Mouse (Mus musculus) liver, embryonic 12.5 days (tissue): ENCODE measurements around the gene Ksr1. TPM values are rescaled to one million over a fixed set of nuclear protein-coding genes. Genes with fewer than 3 reads are reported as not detected.

Experiments used
- ATAC-seq: fragments of 200-750 bp; cut with Nextera tagmentation; 2 replicates; pipeline ENCODE4 v1.8.0; 2017; ENCODE audit warnings: moderate number of reproducible peaks, mild to moderate bottlenecking, moderate library complexity
- H3K27ac ChIP-seq: fragments of 300-500 bp; sonication (generic); 2 replicates; pipeline ENCODE4 v1.5.1; 2016; ENCODE audit warnings: mild to moderate bottlenecking
- H3K27me3 ChIP-seq: fragments of 300-500 bp; sonication (generic); replicated peaks from 2 replicates; pipeline ENCODE4 v1.6.1; 2016; ENCODE audit warnings: mild to moderate bottlenecking, moderate library complexity
- H3K36me3 ChIP-seq: fragments of 300-500 bp; sonication (generic); 2 replicates; pipeline ENCODE4 v1.6.1; 2016; ENCODE audit warnings: mild to moderate bottlenecking, moderate library complexity
- H3K4me1 ChIP-seq: fragments of 300-500 bp; sonication (generic); 2 replicates; pipeline ENCODE4 v1.6.1; 2016
- H3K4me2 ChIP-seq: fragments of 300-500 bp; sonication (generic); 2 replicates; pipeline ENCODE4 v1.6.1; 2016; ENCODE audit warnings: mild to moderate bottlenecking, moderate library complexity
- H3K4me3 ChIP-seq: fragments of 300-500 bp; sonication (generic); 2 replicates; pipeline ENCODE4 v1.5.1; 2016; ENCODE audit warnings: mild to moderate bottlenecking, moderate library complexity
- H3K9ac ChIP-seq: fragments of 300-500 bp; sonication (generic); 2 replicates; pipeline ENCODE4 v1.6.1; 2016; ENCODE audit warnings: mild to moderate bottlenecking, moderate library complexity
- H3K9me3 ChIP-seq: fragments of 300-500 bp; sonication (generic); replicated peaks from 2 replicates; pipeline ENCODE4 v1.6.1; 2016; ENCODE audit warnings: mild to moderate bottlenecking, moderate library complexity
- WGBS: fragments of 180-500 bp; shearing (Covaris S2); methylation state at CpG from one replicate; pipeline ENCODE4 v1.1.7; 2016; ENCODE audit not compliant: insufficient replicate concordance; 5-methylcytosine and 5-hydroxymethylcytosine counted together
- polyA plus RNA-seq: library from polyadenylated mRNA; unstranded; fragments of >200 nt; fragmentation: Nextera tagmentation; extraction: Ambion mirVana; gene quantifications from 2 replicates; pipeline ENCODE4 v1.2.1, GENCODE M21; 2016

Ksr1 gene
- polyA plus RNA-seq, 1 experiment from 2014 or later, result 3.1 TPM

- Histone ChIP-seq H3K4me2 (no peak overlapping the region), H3K4me1 (peaks cover 66% of the 10 kb centered on the region), H3K27me3 (no peaks in the 10 kb centered on the region), H3K9me3 (no peaks in the 10 kb centered on the region), H3K9ac (no peak overlapping the region), H3K36me3 (no peaks in the 10 kb centered on the region), H3K4me3 (no peak overlapping the region), H3K27ac (no peak overlapping the region)
- no peak for ATAC-seq
- 61% methylated on average over 5 of the region's 5 CpGs for WGBS
Observed at GRCm38 (mm10) chr11:79089027-79089426, 57.2 kb downstream of the Ksr1 start.

GRCm38 (mm10) chr11:79088325-79088724 lies 57.9 kb downstream of the Ksr1 start:
- H3K9me3 ChIP-seq, result no peaks in the 10 kb centered on the region
- H3K27me3 ChIP-seq, result no peaks in the 10 kb centered on the region
- no peak; the same call in 1 of the 2 replicates for ATAC-seq
- no peak overlapping the region for H3K4me3 ChIP-seq
- 19% methylated on average over 9 of the region's 9 CpGs for WGBS
- no peaks in the 10 kb centered on the region for H3K36me3 ChIP-seq
- H3K9ac ChIP-seq, result no peak overlapping the region
- H3K27ac ChIP-seq, result peak overlapping the region; percentile 15; the same call in 1 of the 2 replicates
- peaks cover 71% of the 10 kb centered on the region for H3K4me1 ChIP-seq
- H3K4me2 ChIP-seq, result no peak overlapping the region

- H3K4me1 ChIP-seq, result peaks cover 68% of the 10 kb centered on the region
Observed at GRCm38 (mm10) chr11:79087731-79088311, 58.4 kb downstream of the Ksr1 start.

GRCm38 (mm10) chr11:79086787-79087186 lies 59.4 kb downstream of the Ksr1 start:
- no peak overlapping the region for H3K27ac ChIP-seq
- WGBS, result 80% methylated on average over 12 of the region's 12 CpGs
- H3K4me1 ChIP-seq, result peaks cover 62% of the 10 kb centered on the region
- H3K9me3 ChIP-seq, result no peaks in the 10 kb centered on the region
- no peak overlapping the region for H3K4me2 ChIP-seq
- peaks cover 11% of the 10 kb centered on the region for H3K27me3 ChIP-seq
- no peak for ATAC-seq
- H3K36me3 ChIP-seq, result no peaks in the 10 kb centered on the region
- H3K9ac ChIP-seq, result no peak overlapping the region
- no peak overlapping the region for H3K4me3 ChIP-seq

More at GRCm38 (mm10) chr11:79087731-79088311, 58.4 kb downstream of the Ksr1 start:
- 0 out of 2 replicates have a peak, but pooled peaks cover under 1% of the 10 kb centered on the region for H3K27me3 ChIP-seq
- peak; percentile 48 for ATAC-seq
- H3K27ac ChIP-seq, result 0 out of 2 replicates have a peak overlapping the region, but pooled peaks have one; percentile 15
- H3K9me3 ChIP-seq, result no peaks in the 10 kb centered on the region
- H3K36me3 ChIP-seq, result no peaks in the 10 kb centered on the region
- H3K4me3 ChIP-seq, result no peak overlapping the region
- H3K9ac ChIP-seq, result no peak overlapping the region
- 33% methylated on average over 4 of the region's 4 CpGs for WGBS
- no peak overlapping the region for H3K4me2 ChIP-seq

GRCm38 (mm10) chr11:79085059-79085458 lies 61.1 kb downstream of the Ksr1 start:
- no peak overlapping the region for H3K4me3 ChIP-seq
- no peak overlapping the region for H3K9ac ChIP-seq
- no peak overlapping the region for H3K4me2 ChIP-seq
- WGBS, result 39% methylated on average over 5 of the region's 5 CpGs
- ATAC-seq, result no peak
- H3K36me3 ChIP-seq, result no peaks in the 10 kb centered on the region
- H3K27ac ChIP-seq, result no peak overlapping the region
- H3K27me3 ChIP-seq, result peaks cover 20% of the 10 kb centered on the region
- H3K4me1 ChIP-seq, result peaks cover 71% of the 10 kb centered on the region
- H3K9me3 ChIP-seq, result no peaks in the 10 kb centered on the region

GRCm38 (mm10) chr11:79083018-79083441 lies 63.2 kb downstream of the Ksr1 start:
- 41% methylated on average over 11 of the region's 11 CpGs for WGBS
- H3K27ac ChIP-seq, result peak overlapping the region; percentile 41; the same call in 1 of the 2 replicates
- no peak overlapping the region for H3K4me3 ChIP-seq
- H3K36me3 ChIP-seq, result no peaks in the 10 kb centered on the region
- H3K4me2 ChIP-seq, result no peak overlapping the region
- H3K9ac ChIP-seq, result no peak overlapping the region
- H3K9me3 ChIP-seq, result no peaks in the 10 kb centered on the region
- H3K27me3 ChIP-seq, result peaks cover 20% of the 10 kb centered on the region
- no peak for ATAC-seq
- H3K4me1 ChIP-seq, result peaks cover 51% of the 10 kb centered on the region

- WGBS, result 47% methylated on average over 16 of the region's 16 CpGs
Observed at GRCm38 (mm10) chr11:79080965-79081891, 65.0 kb downstream of the Ksr1 start.

GRCm38 (mm10) chr11:79080081-79080480 lies 66.1 kb downstream of the Ksr1 start:
- H3K27me3 ChIP-seq, result peaks cover 20% of the 10 kb centered on the region
- H3K4me2 ChIP-seq, result no peak overlapping the region
- ATAC-seq, result no peak
- 73% methylated on average over 6 of the region's 6 CpGs for WGBS
- no peak overlapping the region for H3K27ac ChIP-seq
- H3K4me1 ChIP-seq, result peaks cover 47% of the 10 kb centered on the region
- no peak overlapping the region for H3K9ac ChIP-seq
- no peak overlapping the region for H3K4me3 ChIP-seq
- H3K9me3 ChIP-seq, result no peaks in the 10 kb centered on the region
- H3K36me3 ChIP-seq, result no peaks in the 10 kb centered on the region

More at GRCm38 (mm10) chr11:79080965-79081891, 65.0 kb downstream of the Ksr1 start:
- Histone ChIP-seq H3K36me3 (no peaks in the 10 kb centered on the region), H3K4me2 (no peak overlapping the region), H3K9me3 (no peaks in the 10 kb centered on the region), H3K27me3 (peaks cover 20% of the 10 kb centered on the region), H3K4me1 (peaks cover 45% of the 10 kb centered on the region), H3K27ac (no peak overlapping the region), H3K4me3 (no peak overlapping the region), H3K9ac (no peak overlapping the region)
- ATAC-seq, result no peak

- 24% methylated on average over 12 of the region's 12 CpGs for WGBS
- Histone ChIP-seq H3K27me3 (peaks cover 8% of the 10 kb centered on the region), H3K9me3 (no peaks in the 10 kb centered on the region), H3K4me2 (peak overlapping the region; percentile 24), H3K4me3 (no peak overlapping the region), H3K4me1 (peaks cover 66% of the 10 kb centered on the region), H3K27ac (peak overlapping the region; percentile 70), H3K9ac (no peak overlapping the region), H3K36me3 (peaks cover 8% of the 10 kb centered on the region)
- ATAC-seq, result no peak
Observed at GRCm38 (mm10) chr11:79076484-79076883, 69.7 kb downstream of the Ksr1 start.

GRCm38 (mm10) chr11:79075044-79075443 lies 71.2 kb downstream of the Ksr1 start:
- H3K4me2 ChIP-seq, result peak overlapping the region; percentile 6; the same call in 1 of the 2 replicates
- H3K27me3 ChIP-seq, result no peaks in the 10 kb centered on the region
- H3K36me3 ChIP-seq, result peaks cover 8% of the 10 kb centered on the region
- H3K9ac ChIP-seq, result no peak overlapping the region
- WGBS, result 71% methylated on average over 3 of the region's 3 CpGs
- H3K4me1 ChIP-seq, result peaks cover 73% of the 10 kb centered on the region
- peak overlapping the region; percentile 58; the same call in 1 of the 2 replicates for H3K27ac ChIP-seq
- H3K4me3 ChIP-seq, result no peak overlapping the region
- ATAC-seq, result no peak
- no peaks in the 10 kb centered on the region for H3K9me3 ChIP-seq

DNA sequence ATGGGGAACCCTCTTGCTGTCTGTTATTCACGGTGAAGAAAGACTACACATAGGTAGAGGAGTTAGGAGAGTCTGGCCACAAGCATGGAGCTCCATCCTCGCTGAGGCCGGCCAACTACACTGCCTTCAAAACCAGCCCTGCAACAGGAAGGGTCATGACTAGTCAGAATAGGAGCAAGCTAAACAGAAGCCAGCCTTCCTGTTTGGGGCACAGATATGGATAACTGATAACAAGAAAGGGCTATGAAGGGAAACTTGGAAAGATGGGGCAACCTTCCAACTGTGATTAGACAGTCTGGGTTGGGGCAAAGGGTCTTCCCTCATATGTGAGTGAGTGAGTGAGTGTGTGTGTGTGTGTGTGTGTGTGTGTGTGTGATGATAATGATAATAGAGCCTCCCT lies 71.6 kb downstream of the Ksr1 start:
- Histone ChIP-seq H3K4me2 (peak overlapping the region; percentile 6; the same call in 1 of the 2 replicates), H3K36me3 (peaks cover 8% of the 10 kb centered on the region), H3K4me1 (peaks cover 78% of the 10 kb centered on the region), H3K9me3 (no peaks in the 10 kb centered on the region), H3K27me3 (no peaks in the 10 kb centered on the region), H3K27ac (peak overlapping the region; percentile 55; the same call in 1 of the 2 replicates), H3K9ac (no peak overlapping the region), H3K4me3 (no peak overlapping the region)
- ATAC-seq, result no peak
- 65% methylated on average over 3 of the region's 3 CpGs for WGBS

DNA sequence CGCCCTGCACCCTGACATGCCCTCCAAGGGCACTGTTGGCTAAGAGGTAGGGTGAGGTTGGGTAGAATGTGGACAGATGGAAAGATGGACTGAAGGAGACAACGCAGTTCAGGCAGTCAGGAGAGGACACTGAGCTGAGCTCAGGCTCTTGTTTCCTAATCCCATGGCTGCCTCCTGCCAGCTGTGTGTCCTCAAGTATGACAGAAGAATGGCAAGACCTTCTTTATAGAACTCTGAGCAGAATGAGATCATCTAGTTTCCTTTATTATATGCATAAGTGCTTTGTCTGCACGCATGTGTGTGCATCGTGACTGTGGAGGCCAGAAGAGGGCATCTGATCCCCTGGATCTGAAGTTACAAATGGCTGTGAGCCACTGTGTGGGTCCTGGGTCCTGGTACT lies 72.6 kb downstream of the Ksr1 start:
- H3K4me2 ChIP-seq, result peak overlapping the region; percentile 71; the same call in 1 of the 2 replicates
- ATAC-seq, result no peak
- no peak overlapping the region for H3K4me3 ChIP-seq
- H3K9ac ChIP-seq, result no peak overlapping the region
- WGBS, result 85% methylated on average over 4 of the region's 4 CpGs
- peaks cover 8% of the 10 kb centered on the region for H3K36me3 ChIP-seq
- peaks cover 87% of the 10 kb centered on the region for H3K4me1 ChIP-seq
- no peaks in the 10 kb centered on the region for H3K9me3 ChIP-seq
- H3K27me3 ChIP-seq, result no peaks in the 10 kb centered on the region
- H3K27ac ChIP-seq, result peak overlapping the region; percentile 55
